Mouse (Mus musculus) embryonic fibroblast, embryonic 13.5 days (primary cell): ENCODE measurements around the gene Tomm6.

Source experiments
- CTCF ChIP-seq: IDR thresholded peaks from 2 replicates; pipeline ENCODE4 v1.5.1; 2011; ENCODE audit warnings: mild to moderate bottlenecking, control low read depth, low read length, moderate library complexity, borderline replicate concordance; ENCODE audit not compliant: insufficient read depth
- POLR2A ChIP-seq: IDR thresholded peaks from 2 replicates; pipeline ENCODE4 v1.6.1; 2011; ENCODE audit warnings: low read depth, mild to moderate bottlenecking, control low read depth, low read length, moderate library complexity

DNA sequence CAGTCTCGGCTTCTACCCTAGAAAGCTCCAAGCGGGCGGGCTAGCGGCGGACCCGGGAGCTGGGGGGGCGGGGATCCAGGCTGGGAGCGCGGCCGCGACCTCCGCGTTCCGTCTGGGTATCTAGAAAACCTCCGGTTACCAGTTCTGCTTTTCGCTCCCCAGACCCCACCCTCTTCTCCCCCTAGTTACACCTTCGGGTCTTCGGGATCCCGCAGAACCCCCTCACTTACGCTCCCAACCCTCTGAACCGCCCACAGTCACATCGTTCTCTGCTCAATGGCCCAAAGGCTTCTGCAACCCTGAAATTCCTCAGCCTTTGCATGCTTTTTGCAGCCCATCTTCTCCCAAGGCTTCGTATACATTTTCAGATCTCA lies 7.1 kb upstream of the Tomm6 start:
- TF ChIP-seq CTCF (no peak), POLR2A (no peak)
